Mouse (Mus musculus) heart, postnatal 25 days (tissue): ENCODE data around the gene Sidt2. TPM values are rescaled to one million over a fixed set of nuclear protein-coding genes. Genes with fewer than 3 reads are reported as not detected.

Source experiments
- DNase-seq: peaks from one replicate; pipeline ENCODE4 v3.0.0; 2022; ENCODE audit warnings: low spot score
- intact Hi-C: fragments of 180-260 bp; cut with DNase I; formaldehyde crosslinking; loops from one replicate; pipeline ENCODE4 v1.15.1; 2025
- microRNA-seq: library from miRNA; unstranded; fragments of <30 nt; microRNA quantifications from one replicate; pipeline ENCODE4 v1.2.0, GENCODE M21; 2022
- total RNA-seq, 2 experiments: library from RNA; stranded (reverse); gene quantifications; 2 replicates each; pipeline ENCODE4 v1.2.3; 2021

Sidt2 gene
- total RNA-seq, 2 experiments from 2014 or later: 70.9 to 76.5 TPM

GRCm38 (mm10) chr9:45919895-45920294 lies 35.2 kb downstream of the Sidt2 start:
- DNase-seq: no peak
- intact Hi-C loops: loop anchor here (2.0 kb wide), 1 partner anchor 17 kb away; the partner anchor contains the start of gene Tagln

DNA sequence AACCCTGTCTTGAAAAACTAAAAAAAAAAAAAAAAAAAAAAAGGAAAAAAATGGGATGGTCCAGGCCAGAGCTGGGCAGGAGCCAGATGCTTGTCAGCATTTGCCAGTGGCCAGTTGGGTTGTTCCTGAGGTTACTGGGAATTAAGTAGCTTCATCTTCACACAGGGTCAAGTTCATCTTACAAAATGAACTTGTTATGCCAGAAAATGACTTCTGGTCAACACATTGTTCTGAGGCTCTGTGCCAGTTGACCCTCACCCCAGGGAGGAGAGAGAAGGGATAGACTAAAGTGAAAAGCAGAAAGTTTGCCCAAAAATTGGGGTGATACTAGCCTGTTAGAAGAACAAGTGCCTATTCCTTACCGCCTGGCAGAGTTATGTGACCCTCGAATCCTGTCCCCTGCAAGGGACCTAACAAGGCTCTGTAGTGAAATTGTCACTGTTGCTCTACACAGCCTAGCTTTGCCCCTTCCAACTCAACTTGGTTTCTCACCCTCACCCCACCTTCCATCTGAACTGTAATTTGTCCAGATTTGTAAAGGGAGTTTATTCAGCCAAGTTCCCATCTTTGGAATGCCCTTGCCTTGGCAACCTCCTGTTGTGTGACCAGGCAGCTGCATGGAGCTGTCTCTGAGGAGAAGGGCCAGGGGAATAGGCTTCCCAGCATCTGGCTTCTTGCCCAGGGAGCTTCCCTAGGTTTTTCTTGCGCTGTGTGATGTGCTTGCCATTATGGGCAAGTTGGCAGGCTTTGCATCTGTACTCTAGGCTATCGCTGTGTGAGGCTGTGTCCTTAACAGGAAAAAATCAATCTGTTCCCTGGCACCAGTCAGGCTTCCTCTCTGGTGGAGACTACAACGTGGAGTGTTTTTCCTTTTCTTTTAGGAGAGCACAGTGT lies 37.8 kb downstream of the Sidt2 start:
- intact Hi-C loops: no loop called here
- DNase-seq: peak; percentile 55

DNA sequence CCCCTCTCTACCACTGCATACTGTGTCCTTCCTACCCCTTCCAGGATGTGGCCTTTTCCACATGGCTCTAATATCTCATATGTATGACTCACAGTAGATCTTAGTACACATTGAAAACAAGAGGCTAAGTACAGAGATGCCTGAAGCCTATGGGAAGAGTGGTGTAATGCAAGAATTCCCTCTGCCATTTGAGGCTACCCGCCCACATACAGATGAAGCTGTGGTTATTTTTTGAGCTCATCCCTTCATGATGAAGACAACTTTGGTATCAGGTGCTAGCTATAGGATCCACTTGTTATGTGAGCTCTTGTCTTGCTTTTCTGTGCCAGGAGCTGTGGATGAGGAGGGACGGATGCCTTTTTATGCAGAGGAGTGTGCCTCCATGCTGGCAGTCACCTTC lies 39.4 kb downstream of the Sidt2 start:
- DNase-seq: no peak
- intact Hi-C loops: no loop called here

GRCm38 (mm10) chr9:45911673-45912072 lies 43.4 kb downstream of the Sidt2 start:
- DNase-seq: no peak
- intact Hi-C loops: no loop called here

DNA sequence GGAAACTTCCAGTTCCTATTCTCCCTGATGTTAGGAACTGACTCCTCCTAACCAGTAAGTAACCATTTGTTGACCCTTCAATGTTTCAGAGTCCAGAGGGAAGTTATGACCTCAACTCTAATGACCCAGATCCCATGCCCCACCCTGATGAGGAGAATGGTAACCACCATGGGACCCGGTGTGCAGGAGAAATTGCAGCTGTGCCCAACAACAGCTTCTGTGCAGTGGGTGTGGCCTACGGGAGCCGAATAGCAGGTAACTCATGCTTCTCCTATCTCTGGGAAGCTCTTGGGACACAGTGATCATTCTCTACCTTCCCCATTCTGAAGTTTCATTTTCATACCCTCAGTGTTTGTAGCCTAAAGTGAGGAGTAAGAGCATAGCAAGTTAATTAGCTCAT lies 44.1 kb downstream of the Sidt2 start:
- intact Hi-C loops: no loop called here
- DNase-seq: no peak

DNA sequence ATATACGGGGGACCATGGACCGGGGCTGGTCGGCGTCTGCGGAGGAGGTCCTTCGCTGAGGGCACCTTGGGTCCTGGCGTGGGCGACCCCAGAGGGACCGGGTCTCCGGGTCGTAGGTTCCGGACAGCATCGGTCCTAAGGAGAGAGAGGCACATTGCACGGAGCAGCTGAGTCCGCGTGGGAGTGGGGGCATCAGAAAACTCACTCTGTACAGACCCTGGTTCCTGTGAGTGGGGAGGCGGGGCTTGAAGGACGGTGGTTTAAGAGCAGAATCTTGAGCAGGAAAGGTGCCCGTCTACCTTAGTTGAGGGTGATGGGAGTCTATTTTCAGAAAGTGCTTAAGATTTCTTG lies 48.0 kb downstream of the Sidt2 start:
- DNase-seq: no peak
- intact Hi-C loops: loop anchor here (2.0 to 5.0 kb wide), 2 partner anchors 46 to 365 kb away; partner anchors contain the start of gene Zpr1

- intact Hi-C loops: loop anchor here (2.0 to 5.0 kb wide), 2 partner anchors 46 to 366 kb away; partner anchors contain the start of gene Zpr1
- peak; percentile 91 for DNase-seq
These were observed 48.5 kb downstream of the Sidt2 start, which contains the start of the genes Pcsk7 and Rnf214 for GRCm38 (mm10) chr9:45906355-45907077. TSS of gene Pcsk7 (plus strand) at chr9:45906497. TSS of gene Rnf214 (minus strand) at chr9:45906911.

GRCm38 (mm10) chr9:45905811-45906237 lies 49.2 kb downstream of the Sidt2 start:
- intact Hi-C loops: loop anchor here (2.0 to 5.0 kb wide), 2 partner anchors 47 to 366 kb away; partner anchors contain the start of gene Zpr1
- no peak for DNase-seq

- DNase-seq: no peak
- intact Hi-C loops: loop anchor here (5.0 kb wide), 1 partner anchor 367 kb away; the partner anchor contains the start of gene Zpr1
These were observed 49.9 kb downstream of the Sidt2 start for GRCm38 (mm10) chr9:45905196-45905595.

- intact Hi-C loops: no loop called here
- no peak for DNase-seq
These were observed 61.4 kb downstream of the Sidt2 start for GRCm38 (mm10) chr9:45893681-45894080.

Small RNAs within 50 kb of the gene (microRNA-seq; reads per million reads assigned to microRNA genes)
- not detected for gene Mir7087

Other genes starting within 250 kb of the Sidt2 start
- 1 to 10 TPM; 5.8 to 6.4 TPM for gene Cep164, start 126.6 kb downstream of the Sidt2 start, total RNA-seq
- gene Bace1, start 116.7 kb downstream of the Sidt2 start, total RNA-seq: 10 to 100 TPM; 31.6 to 33.1 TPM
- 10 to 100 TPM; 17.1 to 18.9 TPM for gene Pcsk7, start 48.8 kb downstream of the Sidt2 start, total RNA-seq
- 10 to 100 TPM; 30.6 to 31.4 TPM for gene Rnf214, start 48.3 kb downstream of the Sidt2 start, total RNA-seq
- gene Tagln, start 19.2 kb downstream of the Sidt2 start, total RNA-seq: 10 to 100 TPM; 45.4 to 93.0 TPM
- gene Pafah1b2, start 57.4 kb upstream of the Sidt2 start, total RNA-seq: 10 to 100 TPM; 55.1 to 62.3 TPM
- gene Sik3, start 57.6 kb upstream of the Sidt2 start, total RNA-seq: 10 to 100 TPM; 65.6 to 67.2 TPM